Mouse (Mus musculus): ENCODE measurements around the gene Steap4.
A peak's percentile ranks its signal among the peaks of the same experiment; 100 is the strongest.
"Not testable (repeated sequence)": the region's sequence is repeated elsewhere in the genome, so short reads cannot be mapped to it uniquely, and the experiment has no call there.

Gene Steap4

GRCm38 (mm10) chr5:7991631-7992030 is 31.4 kb downstream of the Steap4 start:
- DNase-seq (ENCODE audit: low read depth), result not testable (repeated sequence)

DNA sequence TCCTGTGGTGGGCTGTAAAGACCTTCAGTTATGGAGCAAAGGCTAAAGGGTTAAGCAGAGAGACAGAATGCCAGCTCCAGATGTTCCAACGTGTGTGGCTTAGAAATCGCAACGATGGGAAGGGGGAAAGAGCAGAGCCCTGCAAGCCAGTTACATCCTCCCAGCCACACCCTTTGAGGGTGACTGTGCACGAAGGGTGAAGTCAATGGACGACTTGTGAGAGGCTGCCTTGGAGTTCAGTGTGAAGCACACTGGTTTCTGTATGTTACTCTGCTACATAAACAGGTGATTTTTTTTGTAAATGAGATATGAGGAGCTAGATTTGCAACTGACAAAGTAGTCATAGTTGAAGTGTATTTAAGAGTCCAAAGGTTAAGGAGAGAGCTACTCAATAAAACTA is 33.5 kb downstream of the Steap4 start:
- no peak for DNase-seq (ENCODE audit: low read depth)

DNA sequence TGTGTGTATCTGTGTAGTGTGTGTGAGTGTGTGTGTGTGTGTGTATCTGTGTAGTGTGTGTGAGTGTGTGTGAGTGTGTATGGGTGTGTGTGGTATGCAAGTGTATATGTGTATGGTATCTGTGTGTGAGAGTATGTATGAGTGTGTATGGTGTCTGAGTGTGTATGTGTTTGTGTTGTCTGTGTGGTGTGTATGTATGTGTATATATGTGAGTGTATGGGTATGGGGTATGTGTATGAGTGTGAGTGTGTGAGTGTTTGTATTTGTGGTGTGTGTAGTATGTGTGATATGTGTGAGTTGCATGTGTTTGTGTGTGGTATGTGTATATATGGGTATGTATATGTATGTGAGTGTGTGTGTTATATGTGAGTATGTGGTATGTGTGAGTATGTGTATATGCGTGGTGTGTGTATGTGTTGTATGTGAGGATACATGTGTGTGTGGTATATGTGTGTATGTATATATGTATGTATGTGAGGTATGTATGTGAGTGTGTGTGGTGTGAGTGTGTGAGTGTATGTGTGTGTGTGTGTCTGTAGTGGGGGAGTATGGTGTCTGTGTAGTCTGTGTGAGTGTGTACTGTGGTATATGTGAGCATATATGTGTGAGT is 35.1 kb downstream of the Steap4 start:
- no peak for DNase-seq (ENCODE audit: low read depth)

- peak; percentile 40 for DNase-seq (ENCODE audit: low read depth)
Measured at GRCm38 (mm10) chr5:7996401-7997044, 36.3 kb downstream of the Steap4 start.

DNA sequence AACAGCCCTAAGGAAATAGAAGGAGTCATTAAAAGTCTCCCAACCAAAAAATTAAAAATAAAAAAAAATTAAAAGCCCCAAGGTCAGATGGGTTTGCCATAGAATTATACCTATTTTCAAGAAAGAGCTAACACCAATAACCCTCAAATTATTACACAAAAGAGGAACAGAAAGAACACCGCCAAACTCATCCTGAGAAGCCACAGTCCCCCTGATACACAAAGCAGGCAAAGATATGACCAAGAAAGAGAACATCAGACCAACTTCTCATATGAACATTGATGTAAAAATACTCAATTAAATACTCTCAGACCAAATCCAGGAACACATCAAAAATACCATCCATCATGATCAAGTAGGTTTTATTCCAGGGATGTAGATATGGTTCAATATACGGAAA is 36.8 kb downstream of the Steap4 start:
- DNase-seq (ENCODE audit: low read depth), result no peak

DNA sequence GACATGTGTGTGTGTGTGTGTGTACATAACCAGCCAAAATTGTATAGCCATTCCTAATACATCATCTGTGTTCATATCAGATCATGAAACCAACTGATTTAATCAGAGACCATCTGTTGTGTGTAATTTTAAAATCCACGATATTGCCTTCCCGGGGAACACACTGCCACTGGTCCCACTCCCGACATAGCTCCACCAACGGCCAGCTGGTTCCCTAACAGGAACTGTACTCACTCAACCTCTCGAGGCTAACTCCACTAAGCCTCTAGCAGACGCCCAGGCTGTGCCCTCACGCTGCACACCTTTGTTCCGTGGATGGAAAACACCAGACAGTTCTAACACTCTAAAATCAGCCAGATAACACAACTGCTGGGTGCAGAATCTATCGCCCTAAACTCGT is 40.2 kb downstream of the Steap4 start:
- no peak for DNase-seq (ENCODE audit: low read depth)

DNA sequence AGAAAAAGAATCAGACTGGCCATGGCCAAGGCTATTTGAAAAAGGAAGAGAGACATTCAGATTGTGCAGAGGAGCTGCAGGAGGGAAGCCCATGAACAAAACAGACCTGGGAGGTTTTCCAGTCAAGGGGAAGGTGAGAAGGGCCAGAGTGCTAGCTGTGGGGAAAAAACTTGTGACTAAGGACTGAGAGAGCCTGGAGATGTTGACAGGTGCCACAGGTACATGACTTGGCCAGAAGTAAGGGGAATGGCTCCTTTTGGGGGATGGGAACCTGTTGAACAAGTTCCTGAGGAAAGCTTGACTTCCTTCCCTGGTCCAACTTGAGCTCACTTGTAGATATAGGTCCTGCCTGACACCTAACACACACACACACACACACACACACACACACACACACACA is 42.6 kb downstream of the Steap4 start:
- no peak for DNase-seq (ENCODE audit: low read depth)

- no peak for DNase-seq (ENCODE audit: low read depth)
Measured at GRCm38 (mm10) chr5:8013276-8013675, 53.0 kb downstream of the Steap4 start.
